Mouse (Mus musculus): ENCODE results near the gene Bcl2. TPM values are rescaled to one million over a fixed set of nuclear protein-coding genes. Genes with fewer than 3 reads are reported as not detected.

Bcl2 gene
- total RNA-seq, 1 experiment from 2014 or later: 6.0 TPM

DNA sequence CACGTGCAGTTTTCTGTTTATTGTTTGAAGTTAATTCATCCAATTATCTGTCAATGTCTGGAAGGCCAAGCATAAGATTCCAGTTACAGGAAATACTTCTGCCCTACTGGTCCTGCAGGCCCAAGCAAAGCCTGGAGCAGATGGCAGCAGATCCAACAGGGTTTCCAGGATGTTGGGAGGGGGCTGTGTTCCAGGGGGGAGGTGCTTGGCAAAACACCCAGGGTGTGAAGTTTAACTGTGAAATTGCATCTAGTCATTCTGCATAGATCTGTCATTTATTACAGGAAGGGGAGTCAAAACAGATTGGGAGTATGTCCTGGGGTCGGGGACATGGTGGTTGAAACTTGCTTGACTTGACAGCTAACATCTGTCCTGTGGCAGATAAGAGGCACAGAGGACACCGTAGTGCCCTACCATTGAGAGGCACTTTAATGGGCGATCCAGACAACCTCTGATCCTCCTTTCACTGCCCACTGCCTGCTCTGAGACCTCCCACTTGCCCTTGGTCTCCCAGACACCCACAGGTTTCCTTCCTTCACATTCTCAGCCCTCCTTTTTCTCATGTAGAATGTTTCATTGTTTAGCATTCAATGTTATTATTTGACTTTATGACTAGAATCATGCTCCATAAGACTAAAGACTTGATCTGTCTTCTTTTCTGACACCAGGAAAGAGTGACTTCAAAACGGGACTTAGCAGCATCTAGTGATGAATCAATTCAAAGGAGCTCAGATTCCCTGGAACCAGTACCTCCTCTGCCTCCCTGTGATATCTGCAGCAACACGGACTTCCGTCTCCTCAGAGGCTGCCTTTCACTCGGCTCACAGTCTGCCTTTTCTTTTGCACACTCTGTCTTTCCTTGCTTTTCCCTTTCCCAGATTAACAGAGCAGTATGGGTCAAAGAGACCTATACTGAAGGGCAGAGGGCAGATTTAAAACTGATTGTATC is 47.7 kb downstream of the Bcl2 start:
- DNase-seq: peak; percentile 23

DNA sequence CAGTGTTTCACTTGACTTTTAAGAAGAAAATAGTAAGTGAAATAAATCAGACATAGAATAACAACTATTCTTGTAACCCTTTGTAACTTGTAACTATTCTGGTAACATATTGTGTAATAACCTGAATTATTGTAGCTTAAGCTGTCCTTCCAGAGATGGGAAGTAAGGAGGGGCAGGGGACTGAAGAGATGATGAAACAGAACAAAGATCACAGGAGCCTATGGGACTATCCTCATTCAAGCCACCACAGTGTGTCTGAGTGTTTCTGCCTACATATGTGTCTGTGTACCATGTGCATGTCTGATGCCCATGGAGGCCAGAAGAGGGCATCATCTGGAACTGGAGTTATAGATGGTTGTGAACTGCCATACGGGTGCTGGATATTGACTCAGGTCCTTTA is 49.1 kb downstream of the Bcl2 start:
- DNase-seq: no peak

DNA sequence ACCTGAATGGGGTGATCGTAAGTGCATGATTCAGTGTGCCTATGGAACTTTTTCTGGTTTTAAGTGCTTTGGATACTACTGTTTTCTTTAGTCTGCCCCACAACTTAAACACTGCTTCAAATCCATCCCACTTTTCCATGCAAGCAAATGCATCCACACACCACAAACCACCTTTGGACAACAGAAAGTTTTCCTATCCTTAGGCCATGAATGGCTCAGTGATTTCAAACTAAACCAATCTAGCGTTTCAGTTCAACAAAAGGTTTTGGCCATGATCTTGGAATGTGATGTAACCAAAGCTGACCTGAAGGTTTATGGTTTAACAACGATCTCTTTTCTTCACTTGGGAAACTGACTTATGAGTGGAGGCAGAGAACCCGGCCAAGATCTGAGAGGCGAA is 51.6 kb downstream of the Bcl2 start:
- no peak for DNase-seq

DNA sequence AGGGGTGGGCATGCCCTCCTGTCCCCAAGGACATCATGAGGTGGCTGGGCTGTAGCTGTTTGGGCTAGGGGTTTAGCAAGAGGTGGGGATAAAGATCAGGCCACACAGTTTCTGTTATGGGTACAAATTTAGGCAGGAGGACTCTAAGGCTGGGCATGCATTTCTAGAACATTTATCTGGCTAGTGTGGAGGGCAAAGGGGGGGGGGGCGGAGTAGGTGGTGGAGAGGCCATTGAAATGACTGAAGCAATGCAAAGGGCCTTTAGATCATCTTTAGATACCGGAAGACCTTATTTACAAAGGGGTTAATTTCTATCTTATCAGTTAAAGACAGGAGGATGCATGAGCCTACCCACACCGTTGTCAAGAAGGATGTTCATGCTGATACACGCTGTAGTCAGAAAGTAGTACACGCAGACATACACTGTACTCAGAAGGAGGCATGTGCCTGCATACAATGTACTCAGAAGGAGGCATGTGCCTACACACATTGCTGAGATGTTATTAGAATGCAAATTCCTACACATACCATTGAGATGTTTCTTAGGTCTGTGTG is 55.7 kb downstream of the Bcl2 start:
- DNase-seq: no peak

DNA sequence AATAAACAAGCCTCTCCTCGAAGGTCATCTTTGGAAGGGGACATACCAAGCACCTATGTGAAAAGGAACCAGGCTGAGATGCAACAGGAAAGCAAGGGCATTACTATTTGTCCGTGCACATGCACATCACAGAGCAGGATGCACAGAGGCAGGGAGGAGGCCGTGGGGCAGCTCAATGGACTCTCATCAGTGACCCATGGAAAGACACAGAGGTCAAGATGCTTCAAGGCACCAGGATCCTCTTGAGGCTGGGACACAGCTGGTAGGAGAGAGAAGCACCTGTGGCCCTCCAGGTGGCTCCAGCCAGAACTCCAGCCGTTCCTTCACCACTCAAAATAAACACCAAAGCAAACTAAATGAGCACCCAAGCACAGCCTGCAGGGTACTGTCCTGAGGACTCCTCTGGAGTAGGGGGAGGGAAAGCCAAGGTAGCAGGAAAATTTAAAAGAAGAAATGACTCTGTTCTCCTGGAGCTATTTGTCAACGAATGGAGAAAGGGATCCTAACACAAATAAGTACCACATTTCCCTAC is 57.8 kb downstream of the Bcl2 start:
- no peak for DNase-seq

DNA sequence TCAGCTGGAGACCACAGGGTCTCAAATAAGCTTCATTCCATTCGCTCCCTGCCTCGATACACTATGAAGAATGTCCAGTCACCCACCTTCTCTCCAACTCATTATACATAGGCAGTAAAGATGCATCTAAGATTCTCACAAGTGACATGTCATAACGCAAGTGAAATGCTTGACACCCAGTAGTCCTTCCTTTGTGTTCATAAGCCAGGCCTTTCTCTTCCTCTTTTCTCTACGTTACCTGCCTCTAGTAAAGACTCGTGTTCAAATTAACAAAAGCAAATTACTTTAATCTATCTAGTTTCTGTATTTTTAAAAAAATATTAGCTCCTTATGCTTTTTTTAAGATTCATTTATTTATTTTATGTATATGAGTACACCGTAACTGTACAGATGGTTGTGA is 59.8 kb downstream of the Bcl2 start:
- no peak for DNase-seq

DNA sequence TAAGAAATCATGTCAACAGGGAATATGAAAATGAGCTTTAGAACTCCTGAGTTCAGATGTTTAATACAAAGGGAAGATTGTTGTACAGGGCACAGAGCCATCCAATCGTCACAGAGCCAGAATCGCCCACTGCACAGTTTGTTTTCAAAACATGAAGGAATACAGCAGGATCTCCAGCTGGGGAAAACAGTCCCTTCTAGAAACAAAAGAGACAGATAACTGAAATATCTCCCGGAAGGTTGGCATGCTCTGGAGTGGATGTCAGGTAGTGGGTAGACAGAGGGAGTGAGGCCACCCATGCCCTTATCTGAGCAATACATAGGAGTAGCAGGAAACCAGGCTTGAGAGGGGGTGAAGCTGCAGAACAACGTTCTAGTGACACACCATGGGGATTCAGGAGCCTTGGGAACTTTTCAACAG is 60.6 kb downstream of the Bcl2 start:
- no peak for DNase-seq

DNA sequence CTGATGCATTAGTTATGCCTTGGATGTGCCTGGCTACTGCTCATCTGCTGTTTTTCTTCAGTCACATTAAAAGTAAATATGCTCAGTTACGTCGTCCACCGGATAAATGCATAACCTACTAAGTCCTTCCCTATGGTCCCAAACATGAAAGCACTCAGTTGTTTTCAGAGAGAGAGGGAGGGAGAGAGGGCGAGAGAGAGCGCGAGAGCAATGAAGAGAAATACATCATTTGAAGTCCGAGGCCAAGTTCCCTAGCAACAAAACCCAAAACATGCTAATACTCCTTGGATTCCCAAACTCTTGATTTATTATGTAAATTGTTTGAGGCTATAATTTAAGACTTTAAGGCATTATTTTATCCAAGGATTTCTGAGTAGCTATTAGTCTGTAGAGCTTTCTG is 62.9 kb downstream of the Bcl2 start:
- DNase-seq: no peak

DNA sequence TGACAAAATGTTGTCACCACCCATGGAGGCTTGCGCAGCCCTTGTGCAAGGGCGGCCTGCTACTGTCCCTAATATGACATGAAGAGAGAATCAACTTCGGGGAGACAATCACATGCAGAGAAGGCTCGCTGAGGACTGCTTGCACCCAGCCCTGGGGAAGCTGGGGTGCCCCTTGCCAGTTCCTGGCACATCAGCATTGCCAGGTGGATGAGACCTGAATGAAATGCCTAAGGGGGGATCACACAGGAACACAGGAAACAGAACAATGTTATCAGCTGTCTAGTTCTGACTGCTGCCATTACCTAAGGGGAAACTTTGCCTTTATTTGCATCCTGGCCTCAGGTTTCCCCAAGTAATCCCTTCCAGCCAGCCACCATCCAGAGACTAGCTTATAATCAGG is 63.6 kb downstream of the Bcl2 start:
- no peak for DNase-seq

DNA sequence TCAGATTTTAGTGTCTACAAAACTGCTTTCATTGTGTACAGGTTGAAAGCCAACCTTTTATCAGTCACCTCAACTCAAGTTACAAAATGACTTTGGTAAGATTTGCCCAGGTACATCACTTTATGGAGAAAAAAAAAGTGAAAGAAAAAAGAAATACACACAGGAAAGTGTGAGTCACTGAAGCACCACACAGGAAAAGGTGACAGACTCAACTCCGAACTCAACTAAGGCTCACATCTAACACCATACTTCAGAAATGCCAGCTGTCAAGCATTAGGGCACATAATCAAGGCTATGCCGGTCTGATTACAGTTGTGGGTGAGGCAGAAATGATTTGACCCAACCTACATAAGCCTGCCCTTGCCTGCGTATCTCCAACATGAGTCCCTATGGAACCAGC is 66.7 kb downstream of the Bcl2 start:
- no peak for DNase-seq

DNA sequence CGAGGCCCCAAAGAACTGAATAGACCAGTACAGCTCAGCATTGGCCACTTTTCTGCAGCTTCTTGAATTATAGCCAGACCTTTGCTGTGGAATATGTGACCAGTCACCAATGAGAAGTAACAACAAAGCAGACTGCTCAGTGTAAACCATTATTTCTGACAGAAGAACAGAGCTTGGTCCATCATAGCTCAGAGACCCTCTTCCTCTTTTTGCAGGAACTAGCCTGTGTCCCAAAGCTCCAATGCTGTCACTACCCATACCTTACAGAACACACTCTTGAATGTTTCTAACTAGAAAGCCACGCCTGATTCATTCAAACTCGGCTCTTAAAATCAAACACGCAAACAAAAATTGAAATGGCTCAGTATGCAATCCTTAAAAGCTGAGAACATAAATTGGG is 69.5 kb downstream of the Bcl2 start:
- no peak for DNase-seq

DNA sequence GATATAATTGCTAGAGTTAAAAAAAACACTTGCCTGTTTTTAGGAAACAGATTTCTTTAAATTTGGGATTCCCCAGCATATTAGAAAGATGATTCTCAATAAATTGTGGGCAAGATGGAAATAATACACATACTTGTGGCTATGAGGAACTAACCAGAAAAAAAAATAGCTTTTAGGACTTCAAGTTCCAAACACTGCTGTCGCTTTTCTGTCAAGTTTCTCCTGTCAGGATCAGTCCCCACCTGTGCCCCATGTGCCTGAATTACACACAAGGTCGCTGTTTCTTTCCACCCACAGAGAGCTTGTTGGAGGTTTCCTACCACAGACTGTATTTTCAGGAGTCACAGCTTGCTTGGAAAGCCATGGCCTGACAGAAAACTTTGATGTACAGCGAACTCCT is 70.5 kb downstream of the Bcl2 start:
- no peak for DNase-seq

DNA sequence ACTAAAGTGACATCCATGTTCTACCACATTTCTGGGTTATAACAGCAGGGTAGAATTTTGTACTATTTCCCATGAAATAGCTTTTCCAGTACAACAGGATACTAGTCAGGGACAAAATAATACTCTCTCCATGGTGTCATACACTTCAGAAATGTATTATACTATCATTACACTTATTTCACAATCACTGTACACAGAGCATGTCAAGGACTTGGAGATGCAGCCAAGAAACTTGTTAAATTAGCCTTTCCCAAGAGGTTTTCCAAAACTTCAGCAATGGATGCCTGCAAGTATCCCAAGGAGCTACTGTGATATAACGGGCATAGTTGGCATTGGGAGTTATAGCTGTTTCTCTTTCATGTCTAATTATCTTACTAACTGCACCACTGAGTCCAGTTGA is 73.5 kb downstream of the Bcl2 start:
- no peak for DNase-seq

DNA sequence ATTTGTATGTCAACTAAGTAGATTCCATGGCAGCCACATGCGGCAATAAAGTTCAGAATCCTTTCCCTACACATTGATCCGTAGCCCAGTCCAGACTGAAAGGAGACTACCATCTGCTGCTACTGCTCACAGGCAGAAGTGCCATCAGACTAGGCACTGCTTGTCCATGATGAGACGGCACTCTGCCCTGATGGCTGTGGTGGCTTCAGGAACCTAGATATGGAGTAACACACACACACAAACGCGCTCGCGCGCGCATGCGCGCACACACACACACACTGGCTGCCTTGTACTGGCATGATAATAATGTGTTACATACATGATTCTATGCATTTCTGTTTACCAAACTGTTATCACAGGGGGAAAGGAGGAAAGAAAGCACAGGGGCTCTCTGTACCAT is 76.4 kb downstream of the Bcl2 start:
- DNase-seq: no peak

DNA sequence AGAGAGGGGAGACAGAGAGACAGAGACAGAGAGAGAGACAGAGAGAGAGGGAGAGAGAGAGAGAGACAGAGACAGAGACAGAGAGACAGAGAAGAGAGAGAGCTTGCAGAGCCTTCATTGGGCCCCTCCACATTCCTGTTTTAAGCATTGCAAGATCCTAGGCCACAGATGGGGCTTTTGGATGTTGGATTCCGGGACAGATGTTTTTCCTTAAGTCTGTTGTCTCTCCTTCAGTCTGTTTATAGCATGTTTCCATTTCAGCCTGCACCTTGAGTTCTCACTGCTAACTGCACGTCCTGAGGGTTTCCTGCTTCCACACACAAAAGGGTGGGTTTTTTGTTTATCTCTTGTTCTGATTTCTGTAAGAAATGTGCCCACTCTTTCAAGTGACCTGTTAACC is 77.4 kb downstream of the Bcl2 start:
- no peak for DNase-seq

DNA sequence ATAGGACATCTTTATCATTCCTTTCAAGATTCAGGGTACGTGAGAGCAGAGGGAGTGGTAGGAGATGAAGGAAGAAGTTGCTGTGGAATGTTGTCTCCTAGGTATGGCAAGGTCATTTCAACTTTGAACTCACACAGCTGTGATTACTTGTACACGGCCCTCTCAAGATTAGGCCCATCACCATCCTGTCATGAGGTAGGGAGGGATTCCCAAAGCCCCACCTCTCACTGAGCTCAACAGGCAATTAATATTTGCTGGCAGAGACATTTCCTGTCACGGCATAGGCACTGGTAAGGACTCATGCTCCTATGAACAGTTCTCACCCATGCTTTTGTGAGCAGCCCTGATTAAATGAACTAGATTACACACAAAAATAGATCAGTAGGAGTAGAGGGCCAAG is 80.9 kb downstream of the Bcl2 start:
- DNase-seq: no peak

DNA sequence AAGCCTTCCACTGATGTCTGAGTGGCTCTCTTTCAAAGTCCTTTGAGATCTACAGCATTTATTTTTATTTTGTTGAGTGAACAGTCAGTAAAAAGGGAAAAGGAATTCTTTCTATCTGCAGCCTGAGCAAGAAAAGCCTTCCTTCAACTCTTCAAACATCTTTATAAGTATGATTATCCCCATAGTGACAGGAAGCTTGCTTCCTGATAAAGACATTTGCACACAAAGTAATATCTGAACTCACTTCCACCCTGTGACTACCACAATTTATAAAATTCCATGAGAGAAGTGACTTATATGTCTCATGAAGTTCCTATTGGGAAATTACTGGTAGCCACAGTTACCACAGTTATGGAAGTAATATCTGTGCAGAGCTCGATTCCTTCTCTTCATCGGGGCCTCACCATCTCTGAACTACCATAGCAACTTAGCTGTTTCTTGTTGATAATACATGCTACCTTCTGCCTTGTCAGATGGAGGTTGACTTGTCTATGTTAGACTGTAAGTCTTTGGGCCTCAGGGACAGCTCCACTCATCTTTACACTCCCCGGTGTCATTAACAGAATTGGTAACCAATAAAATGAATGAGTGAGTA is 82.1 kb downstream of the Bcl2 start:
- DNase-seq: no peak

DNA sequence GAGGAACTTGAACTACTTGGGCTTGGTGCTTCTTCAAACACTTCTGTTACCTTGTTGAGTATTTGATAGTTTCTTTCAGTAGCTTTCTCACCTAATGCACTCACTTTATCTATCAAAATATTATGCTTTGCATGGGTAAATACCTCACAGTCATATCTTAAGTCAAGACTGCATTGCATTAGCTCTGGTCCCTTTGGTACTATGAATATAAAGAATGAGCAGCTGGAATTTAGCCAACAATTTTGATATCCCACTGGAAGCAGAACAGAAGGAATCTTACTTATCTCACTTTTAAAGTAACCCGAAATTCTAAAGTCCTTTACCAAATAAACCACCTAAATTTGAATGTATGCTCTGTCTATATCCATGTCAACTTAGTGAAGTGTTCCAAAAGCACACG is 83.1 kb downstream of the Bcl2 start:
- no peak for DNase-seq

DNA sequence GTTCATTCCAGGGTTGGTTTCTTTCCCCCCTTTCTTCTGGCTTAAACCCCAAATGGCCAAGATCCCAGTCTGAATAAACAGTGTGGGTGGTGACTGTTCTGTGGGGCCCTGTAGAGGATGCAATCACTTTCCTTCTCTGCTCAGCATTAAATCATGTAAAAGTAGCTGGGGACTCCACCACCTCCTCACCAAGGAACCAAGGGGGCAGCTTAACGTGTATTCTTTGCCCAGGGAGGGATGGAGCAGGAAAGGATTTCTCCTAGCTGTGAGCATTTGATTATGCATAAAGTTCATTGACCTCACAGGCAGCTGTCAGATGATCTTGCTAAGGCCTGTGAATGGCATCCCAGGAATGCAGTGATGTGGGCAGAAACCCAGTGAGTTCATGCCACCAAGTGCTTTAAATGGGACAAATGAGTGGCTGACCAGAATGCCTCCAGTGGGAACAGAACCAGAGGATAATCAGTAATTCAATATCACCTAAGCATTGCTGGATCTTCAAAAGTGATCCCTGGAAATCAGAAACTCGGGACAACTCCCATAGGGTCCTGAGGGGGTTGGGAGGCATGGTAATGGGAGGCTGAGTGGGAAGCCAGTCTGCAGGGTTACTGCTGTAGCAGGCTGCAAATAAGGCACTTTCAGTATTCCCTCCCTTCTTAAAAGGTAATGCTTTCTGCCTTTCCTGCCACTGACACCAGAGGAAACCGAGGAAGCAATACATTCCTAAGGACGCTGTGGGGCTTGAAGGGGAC is 84.0 kb downstream of the Bcl2 start:
- peak; percentile 32 for DNase-seq

DNA sequence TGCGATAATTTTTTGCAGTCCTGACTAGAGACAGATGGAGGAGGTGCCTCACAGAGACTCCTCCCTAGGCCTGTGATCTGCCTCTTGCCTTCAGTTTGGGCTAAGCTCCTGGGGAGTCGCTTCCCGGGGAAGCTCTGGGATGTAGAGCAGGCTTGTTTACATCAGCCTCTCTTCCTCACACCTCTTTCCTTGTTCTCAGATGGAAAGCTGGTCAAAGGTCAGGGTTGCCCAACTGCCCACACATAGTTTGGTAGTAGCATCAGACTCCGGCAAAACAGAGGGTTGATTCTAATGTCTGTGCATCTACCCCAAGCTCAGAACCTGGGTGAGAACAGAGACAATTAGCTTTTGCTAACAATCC is 84.6 kb downstream of the Bcl2 start:
- DNase-seq: peak; percentile 19

DNA sequence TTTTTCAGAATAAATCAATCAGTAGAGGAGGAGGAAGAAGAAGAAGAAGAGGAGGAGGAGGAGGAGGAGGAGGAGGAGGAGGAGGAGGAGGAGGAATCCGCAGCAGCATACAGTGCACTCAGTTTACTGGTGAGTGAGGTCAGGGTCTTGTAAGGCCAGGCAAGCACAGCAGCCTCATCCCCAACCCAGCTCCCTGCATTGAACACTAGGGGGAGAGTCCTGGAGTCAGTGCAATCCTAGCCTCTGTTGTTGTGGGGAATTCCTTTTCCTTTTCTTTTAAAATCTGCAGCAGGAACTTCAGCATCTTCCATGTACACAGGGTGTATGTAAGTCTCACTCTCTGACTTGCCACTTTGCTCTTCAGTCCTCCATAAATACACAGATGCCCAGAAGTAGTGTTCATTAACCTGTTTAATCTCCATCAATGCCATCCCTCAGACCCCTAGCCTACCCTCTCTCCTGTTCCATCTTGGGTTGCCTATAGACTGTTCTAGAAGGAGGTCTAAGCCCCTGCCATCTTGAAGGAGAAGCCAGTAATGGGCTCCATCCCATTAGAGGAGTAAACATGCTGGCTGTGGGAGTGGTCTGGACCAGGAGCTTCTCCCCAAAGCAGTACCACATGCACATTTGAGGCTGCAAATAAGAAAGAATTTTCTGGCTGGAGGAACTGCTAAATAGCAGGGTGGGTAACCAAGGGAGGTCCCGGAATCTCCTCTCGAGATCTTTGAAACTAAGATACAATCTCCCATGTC is 85.2 kb downstream of the Bcl2 start:
- DNase-seq: peak; percentile 48

DNA sequence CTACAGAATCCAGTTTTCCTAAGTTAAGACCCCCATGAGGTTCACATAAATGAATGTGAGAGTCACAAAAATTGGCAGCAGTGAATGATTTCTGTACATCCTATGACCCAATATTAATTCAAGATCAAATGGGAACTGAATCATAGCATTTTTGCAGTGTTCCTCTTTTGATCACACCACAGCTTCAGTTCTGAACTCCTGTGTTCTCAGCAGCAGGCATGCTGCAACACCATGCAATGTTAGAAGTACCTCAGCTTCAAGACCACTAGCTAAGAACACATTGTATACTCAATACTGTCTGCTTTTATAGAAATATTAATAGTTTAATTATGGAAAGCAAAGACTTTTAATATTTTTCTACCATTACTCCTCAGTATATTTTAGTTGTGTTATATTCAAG is 85.8 kb downstream of the Bcl2 start:
- DNase-seq: no peak

Data from adrenal gland, postnatal 14 days (tissue).